Mouse (Mus musculus): Measurements from ENCODE around the gene Sec63.

Gene Sec63

DNA sequence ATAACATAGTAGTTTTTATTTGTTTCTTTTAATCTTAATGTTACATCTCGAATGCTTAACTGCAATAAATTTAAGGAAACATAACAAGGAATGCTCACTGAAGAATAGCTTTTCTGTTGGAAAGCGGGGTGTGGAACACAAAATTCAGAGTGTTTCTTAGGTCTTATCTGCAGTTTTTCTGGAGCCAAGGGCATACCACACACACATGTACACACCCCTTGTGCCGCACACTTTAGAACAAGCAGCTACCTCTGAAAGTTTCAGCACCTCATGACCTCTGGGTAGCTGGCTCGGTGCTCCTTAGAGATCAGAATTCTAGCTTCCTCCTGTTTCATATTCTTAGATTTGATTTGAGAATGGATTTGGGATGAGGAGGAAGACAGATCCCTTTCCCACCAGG lies 101.5 kb downstream of the Sec63 start:
- no peak for DNase-seq (ENCODE audit: low spot score in 2 of 2)

DNA sequence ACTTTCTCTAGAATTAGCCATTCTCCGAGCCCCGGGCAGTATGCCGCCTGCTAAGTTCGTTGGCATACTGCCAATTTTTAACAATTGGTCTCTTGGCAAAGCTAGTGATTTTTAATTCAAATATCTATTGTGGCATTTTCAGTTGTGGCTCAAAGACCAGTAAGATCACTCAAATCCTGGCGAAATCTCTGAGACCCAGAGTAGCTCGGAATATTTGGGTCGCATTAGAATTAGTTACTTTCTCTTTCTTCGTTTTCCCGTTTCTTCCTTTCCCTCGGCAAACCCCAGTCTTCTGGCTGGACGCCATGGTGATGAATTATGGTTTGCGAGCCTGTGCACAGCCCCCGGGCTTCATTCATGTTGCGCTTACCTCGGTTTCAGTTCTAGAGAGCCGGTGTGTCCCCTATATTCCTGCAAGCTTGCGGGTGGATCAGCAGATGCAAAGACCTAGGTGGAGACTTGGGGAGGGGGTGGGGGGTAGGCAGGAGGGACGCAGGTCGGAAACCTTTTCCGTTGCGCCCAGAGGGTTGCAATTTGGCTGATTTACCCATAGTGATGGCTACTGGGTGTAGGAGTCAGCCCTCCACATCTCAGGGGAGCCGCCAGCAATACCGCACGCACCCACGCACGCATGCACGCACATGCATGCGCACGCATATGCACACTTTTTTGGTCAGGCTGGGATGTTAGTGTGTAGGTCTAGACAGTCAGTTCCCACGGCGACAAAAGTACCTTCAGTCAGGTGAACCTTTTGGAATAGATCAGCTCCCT lies 102.5 kb downstream of the Sec63 start:
- peak; percentile 35 to 45 for DNase-seq (ENCODE audit: low spot score in 2 of 2)

DNA sequence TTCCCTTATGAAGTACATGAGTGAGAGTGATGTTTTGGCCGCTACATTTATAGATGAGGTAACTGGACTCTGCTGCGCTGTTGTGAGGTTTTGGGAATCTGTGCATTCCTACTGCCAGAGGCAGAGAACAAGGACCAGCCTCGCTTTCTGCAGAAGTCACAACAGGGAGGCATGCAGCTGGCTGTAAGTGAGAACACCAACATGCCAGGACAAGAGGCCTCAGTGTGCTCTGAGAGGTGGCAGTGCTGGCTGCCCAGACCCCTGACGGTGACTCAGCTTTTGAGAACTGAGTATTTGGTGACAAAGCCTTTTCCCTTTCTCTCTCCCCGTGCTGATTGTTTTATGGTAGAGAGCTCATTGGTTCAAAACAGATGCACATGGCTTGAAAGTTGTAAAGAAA lies 103.4 kb downstream of the Sec63 start:
- no peak for DNase-seq (ENCODE audit: low spot score in 2 of 2)

DNA sequence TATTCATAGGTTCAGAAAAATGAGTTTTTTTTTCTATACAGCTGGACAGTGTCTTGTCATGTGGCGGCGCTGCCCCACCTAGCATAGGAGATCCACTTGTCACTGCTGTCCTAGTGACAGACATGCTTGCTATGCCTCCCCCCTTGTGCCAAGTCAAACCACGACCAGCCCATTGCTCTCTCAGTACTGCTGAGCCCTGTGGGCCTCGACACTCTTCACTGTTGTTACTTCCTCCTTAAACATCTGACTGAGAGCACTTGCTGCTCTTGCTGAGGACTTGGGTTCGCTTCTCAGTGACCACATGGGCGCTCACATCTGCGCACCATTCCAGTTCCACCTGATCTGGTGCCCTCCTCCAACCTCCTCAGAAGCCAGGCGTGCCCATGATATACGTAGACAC lies 107.1 kb downstream of the Sec63 start:
- DNase-seq (ENCODE audit: low spot score in 2 of 2), result no peak

DNA sequence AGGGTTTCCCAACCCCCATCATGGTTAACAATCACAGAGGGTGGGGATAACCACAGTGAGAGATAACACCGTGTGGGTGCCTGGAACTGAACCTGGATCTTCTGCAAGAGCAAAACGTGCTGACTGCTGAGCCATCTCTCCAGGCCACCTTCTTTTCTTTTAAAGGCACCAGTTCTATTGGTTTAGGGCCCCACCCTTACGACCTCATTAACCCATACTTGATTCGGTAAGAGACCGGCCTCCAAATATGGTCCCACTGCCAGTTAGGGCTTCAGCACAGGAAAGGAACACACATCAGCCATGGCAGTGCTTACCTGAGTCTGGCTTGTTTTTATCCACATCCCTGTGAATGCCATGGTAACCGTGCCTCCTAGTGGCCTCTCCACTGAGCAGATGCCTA lies 108.2 kb downstream of the Sec63 start:
- DNase-seq (ENCODE audit: low spot score in 2 of 2), result no peak

DNA sequence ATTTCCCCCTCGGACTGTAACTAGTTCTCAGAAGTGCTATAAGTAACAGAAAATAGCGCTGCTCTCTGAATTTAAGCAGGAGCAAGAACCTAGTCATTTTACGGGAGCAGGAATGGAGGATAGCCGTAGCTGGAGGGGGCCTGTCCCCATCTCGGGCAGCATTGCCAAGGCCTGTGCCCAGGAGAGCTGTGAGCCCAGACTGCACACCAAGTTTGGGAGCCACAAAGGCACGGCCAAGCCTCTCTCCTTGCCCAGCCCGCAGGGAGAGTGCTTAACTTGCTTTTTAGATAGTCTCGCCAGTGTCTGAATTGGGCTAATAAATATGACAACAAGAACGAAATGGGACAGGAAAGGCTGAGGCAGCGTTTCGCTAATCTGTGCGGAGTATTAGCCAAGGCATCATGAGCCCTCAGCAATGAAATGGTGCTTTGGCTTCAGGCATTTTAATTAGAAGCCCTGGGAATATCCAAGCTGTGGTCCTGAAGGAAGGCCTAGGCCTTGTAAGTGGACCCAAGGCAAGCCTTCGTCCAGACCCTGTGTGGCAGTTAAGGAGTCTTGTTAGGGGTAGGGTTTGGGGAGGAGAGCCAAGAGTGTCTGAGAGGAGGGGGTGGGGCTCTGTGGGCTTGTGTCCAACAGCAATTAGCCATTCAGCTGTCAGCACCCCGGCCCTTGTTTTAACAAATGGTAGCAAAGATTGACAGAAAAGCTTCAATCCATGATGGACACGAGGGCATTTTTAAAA lies 111.1 kb downstream of the Sec63 start:
- DNase-seq (ENCODE audit: low spot score in 2 of 2), result no peak

DNA sequence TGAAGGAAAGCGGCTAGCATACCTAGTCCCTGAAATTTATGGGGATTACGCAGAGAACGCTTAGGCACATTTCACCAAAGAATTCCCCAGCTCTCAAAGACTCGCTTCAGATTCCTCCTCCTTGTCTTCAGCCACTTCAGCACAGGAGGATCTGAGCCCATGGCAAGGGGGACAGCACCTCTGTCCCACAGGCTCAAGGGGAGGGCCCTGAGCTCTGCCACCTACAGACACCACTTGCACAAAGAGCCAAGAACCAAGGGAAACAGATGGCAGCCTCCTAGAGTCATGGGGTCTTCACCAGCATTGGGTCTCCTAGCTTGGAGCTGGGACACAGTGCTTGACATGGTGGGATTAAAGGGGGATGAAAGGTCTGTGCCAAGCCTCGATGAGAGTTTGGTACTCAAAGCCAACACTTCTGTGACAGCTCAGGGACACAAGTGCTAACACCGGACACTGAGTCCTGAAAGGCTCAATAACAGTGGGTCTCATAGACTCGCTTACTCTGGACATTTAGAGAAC lies 111.8 kb downstream of the Sec63 start:
- no peak for DNase-seq (ENCODE audit: low spot score in 2 of 2)

DNA sequence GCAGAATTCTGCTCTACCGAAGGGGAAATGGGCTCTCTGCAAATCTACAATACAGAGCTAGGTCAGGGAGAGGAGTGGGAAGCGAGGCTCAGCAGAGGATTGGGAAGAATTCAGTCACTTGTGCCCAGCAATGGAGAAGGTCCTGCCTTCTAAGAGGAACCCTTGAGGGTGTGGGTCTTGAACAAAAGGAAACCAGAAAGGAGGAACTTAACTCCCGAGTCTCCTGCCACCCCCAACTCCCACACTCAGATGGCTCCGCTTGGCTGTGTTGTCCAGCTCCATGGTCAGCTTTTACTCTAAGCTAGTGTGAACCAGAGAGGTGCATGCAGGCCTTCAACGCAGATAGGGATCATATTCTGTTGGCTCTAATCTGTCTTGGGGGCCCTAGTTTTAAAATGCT lies 114.9 kb downstream of the Sec63 start:
- DNase-seq (ENCODE audit: low spot score in 2 of 2), result no peak

DNA sequence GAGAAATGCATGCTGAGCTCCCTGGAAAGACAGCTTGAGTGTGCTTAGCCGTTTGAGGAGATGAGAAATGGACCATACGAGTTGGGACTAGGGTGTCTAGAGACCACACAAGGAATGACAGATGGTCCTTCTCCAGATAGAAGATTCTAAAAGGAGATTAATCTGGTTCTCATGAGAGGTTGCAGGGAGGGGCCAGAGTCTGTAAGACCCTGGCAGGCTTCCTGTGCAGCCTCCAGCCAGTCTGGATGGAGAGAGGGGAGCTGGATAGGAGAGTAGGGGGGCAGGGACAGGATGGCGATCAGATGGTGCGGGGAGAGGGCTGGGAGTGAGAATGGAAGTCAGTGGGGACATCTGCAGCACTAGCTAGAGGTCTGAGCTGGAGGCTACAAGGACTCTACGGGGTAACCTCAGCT lies 118.0 kb downstream of the Sec63 start:
- no peak for DNase-seq (ENCODE audit: low spot score in 2 of 2)

DNA sequence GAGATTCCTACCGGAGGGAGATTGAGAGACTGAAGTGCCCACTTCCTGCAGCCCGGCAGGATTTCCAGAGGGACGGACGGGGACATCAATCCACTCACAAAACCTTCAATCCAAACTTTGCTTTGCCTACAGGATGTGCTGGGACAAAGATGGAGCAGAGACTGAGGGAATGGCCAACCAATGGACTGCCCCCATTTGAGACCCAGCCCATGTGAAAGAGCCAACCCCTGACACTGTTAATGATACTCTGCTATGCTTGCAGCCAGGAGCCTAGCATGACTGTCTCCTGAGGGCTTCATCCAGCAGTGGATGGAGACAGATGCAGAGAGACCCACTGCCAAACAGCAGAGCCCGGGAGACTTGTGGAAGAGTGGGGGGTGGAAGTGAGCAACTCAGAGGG lies 118.4 kb downstream of the Sec63 start:
- no peak for DNase-seq (ENCODE audit: low spot score in 2 of 2)

Data from frontal cortex, postnatal 25 days (tissue).